Mouse (Mus musculus): ENCODE measurements around the gene Ext2. TPM values are rescaled to one million over a fixed set of nuclear protein-coding genes. Genes with fewer than 3 reads are reported as not detected.

Ext2 gene
- polyA plus RNA-seq, 1 experiment, result 78.9 TPM

DNA sequence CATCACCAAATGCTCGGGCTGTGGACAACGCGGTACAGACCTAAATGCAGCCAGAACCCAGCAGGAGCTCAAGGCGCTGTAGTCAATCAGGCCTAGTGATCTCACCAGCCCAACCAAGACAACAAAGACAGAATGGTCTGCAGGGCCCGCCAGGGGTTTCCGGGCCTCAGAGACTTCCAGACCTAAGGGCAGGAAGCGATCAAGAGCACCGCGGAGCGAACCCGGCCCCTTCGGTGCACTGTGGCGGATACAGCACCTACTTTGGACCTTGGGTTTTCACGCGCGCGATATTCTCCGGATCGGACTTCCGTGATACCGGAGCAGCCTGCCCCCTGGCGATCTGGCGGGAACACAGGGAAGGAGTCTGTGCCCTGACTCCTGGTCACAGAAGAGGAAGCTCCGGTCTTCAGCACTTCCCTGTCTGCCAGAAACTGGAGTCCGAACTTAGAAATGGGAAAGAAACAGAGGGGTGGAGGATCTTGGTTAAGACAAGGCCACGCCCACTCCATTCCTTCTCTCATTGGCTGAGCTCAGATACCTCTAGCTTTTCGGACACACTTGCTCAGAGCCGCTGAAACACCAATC is 27.2 kb upstream of the Ext2 start, which contains the start of gene Accs:
Gene Accs, minus strand, starts transcription at position 439 of the 585 bp plus-strand sequence.
- H3K27me3 ChIP-seq (ENCODE audit: control insufficient read depth, insufficient read depth, insufficient read length), result peaks cover 12% of the 10 kb centered on the region
- H3K79me2 ChIP-seq (ENCODE audit: control insufficient read depth, insufficient read depth), result no peaks in the 10 kb centered on the region
- peak within 1 kb of the TSS; percentile 94 for H3K4me2 ChIP-seq (ENCODE audit: low read depth)
- no peak for TF ChIP-seq MYOG (IDR thresholded peaks at IDR 0.05; ENCODE audit: control insufficient read depth in 1 of 3, insufficient read depth in 1 of 3, insufficient read length in 2 of 3, low read depth in 2 of 3)
- TF ChIP-seq REST (IDR thresholded peaks at IDR 0.05; ENCODE audit: insufficient read depth, insufficient read length), result no peak
- TF ChIP-seq POLR2A (IDR thresholded peaks at IDR 0.05; ENCODE audit: insufficient read length, low read depth), result peak; percentile 41
- no peak within 1 kb of the TSS for H3ac ChIP-seq (ENCODE audit: control insufficient read depth, insufficient read length)
- no peaks in the 10 kb centered on the region for H3K36me3 ChIP-seq (ENCODE audit: control insufficient read depth, insufficient read depth)
- peak within 1 kb of the TSS; percentile 33 for H3K4me3 ChIP-seq

- no peak for TF ChIP-seq MAX (IDR thresholded peaks at IDR 0.05; ENCODE audit: low read depth)
- TF ChIP-seq USF1 (IDR thresholded peaks at IDR 0.05; ENCODE audit: low read depth), result no peak
- no peak for TF ChIP-seq MYOD1 (IDR thresholded peaks at IDR 0.05; ENCODE audit: control insufficient read depth in 1 of 3, insufficient read length in 2 of 3, low read depth in 2 of 3)
- TF ChIP-seq POLR2A (IDR thresholded peaks at IDR 0.05; ENCODE audit: insufficient read length, low read depth), result no peak
- no peak for TF ChIP-seq CEBPB (IDR thresholded peaks at IDR 0.05; ENCODE audit: insufficient read depth, poor library complexity, severe bottlenecking)
- TF ChIP-seq MYOG (IDR thresholded peaks at IDR 0.05; ENCODE audit: control insufficient read depth in 1 of 3, insufficient read depth in 1 of 3, insufficient read length in 2 of 3, low read depth in 2 of 3), result no peak
- no peak for TF ChIP-seq TCF3 (IDR thresholded peaks at IDR 0.05; ENCODE audit: insufficient read length, low read depth)
- TF ChIP-seq REST (IDR thresholded peaks at IDR 0.05; ENCODE audit: insufficient read depth, insufficient read length), result no peak
- no peak for TF ChIP-seq TCF12 (IDR thresholded peaks at IDR 0.05; ENCODE audit: insufficient read depth, poor library complexity, severe bottlenecking)
- no peak for TF ChIP-seq POLR2AphosphoS2 (IDR thresholded peaks at IDR 0.05; ENCODE audit: insufficient read length, low read depth)
- TF ChIP-seq E2F4 (IDR thresholded peaks at IDR 0.05; ENCODE audit: insufficient read depth), result no peak
- no peak for TF ChIP-seq SRF (IDR thresholded peaks at IDR 0.05; ENCODE audit: control insufficient read depth, insufficient read length, low read depth)
These were observed 19.0 kb upstream of the Ext2 start for GRCm38 (mm10) chr2:93841349-93841748.

DNA sequence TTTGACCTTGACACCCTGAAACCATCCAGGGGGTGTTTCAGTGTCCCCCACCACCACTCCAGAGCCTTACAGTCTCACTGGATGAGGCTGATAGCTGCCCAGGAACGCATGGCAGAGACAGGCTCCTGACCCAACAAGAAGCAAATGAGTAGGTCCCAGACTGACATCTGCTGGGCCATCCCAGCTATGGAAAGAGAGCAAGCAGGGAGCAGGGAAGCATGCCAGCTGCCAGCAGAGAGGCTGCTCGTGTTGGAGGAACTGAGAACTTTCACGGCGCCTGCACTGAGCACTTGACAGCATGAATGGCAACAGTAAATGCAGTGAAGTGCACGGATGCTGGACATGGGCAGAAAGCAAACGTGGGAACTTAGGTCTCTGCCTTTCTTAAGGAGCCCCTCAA is 17.7 kb upstream of the Ext2 start:
- no peaks in the 10 kb centered on the region for H3K79me2 ChIP-seq (ENCODE audit: control insufficient read depth, insufficient read depth)
- H3ac ChIP-seq (ENCODE audit: control insufficient read depth, insufficient read length), result no peak overlapping the region
- no peaks in the 10 kb centered on the region for H3K27me3 ChIP-seq (ENCODE audit: control insufficient read depth, insufficient read depth, insufficient read length)
- H3K4me3 ChIP-seq, result no peak overlapping the region
- TF ChIP-seq SRF (IDR thresholded peaks at IDR 0.05; ENCODE audit: control insufficient read depth, insufficient read length, low read depth) (no peak), MAX (IDR thresholded peaks at IDR 0.05; ENCODE audit: low read depth) (no peak), MYOG (IDR thresholded peaks at IDR 0.05; ENCODE audit: control insufficient read depth in 1 of 3, insufficient read depth in 1 of 3, insufficient read length in 2 of 3, low read depth in 2 of 3) (no peak), USF1 (IDR thresholded peaks at IDR 0.05; ENCODE audit: low read depth) (no peak), TCF12 (IDR thresholded peaks at IDR 0.05; ENCODE audit: insufficient read depth, poor library complexity, severe bottlenecking) (no peak), CEBPB (IDR thresholded peaks at IDR 0.05; ENCODE audit: insufficient read depth, poor library complexity, severe bottlenecking) (no peak), TCF3 (IDR thresholded peaks at IDR 0.05; ENCODE audit: insufficient read length, low read depth) (no peak), E2F4 (IDR thresholded peaks at IDR 0.05; ENCODE audit: insufficient read depth) (no peak), MYOD1 (IDR thresholded peaks at IDR 0.05; ENCODE audit: control insufficient read depth in 1 of 3, insufficient read length in 2 of 3, low read depth in 2 of 3) (no peak), REST (IDR thresholded peaks at IDR 0.05; ENCODE audit: insufficient read depth, insufficient read length) (no peak), POLR2A (IDR thresholded peaks at IDR 0.05; ENCODE audit: insufficient read length, low read depth) (no peak), POLR2AphosphoS2 (IDR thresholded peaks at IDR 0.05; ENCODE audit: insufficient read length, low read depth) (no peak)
- H3K4me2 ChIP-seq (ENCODE audit: low read depth), result no peak overlapping the region
- no peaks in the 10 kb centered on the region for H3K36me3 ChIP-seq (ENCODE audit: control insufficient read depth, insufficient read depth)

More at GRCm38 (mm10) chr2:93841349-93841748, 19.0 kb upstream of the Ext2 start:
- H3K4me2 ChIP-seq (ENCODE audit: low read depth), result no peak overlapping the region
- H3K4me3 ChIP-seq, result no peak overlapping the region
- no peaks in the 10 kb centered on the region for H3K79me2 ChIP-seq (ENCODE audit: control insufficient read depth, insufficient read depth)
- no peak overlapping the region for H3ac ChIP-seq (ENCODE audit: control insufficient read depth, insufficient read length)
- H3K36me3 ChIP-seq (ENCODE audit: control insufficient read depth, insufficient read depth), result no peaks in the 10 kb centered on the region
- no peaks in the 10 kb centered on the region for H3K27me3 ChIP-seq (ENCODE audit: control insufficient read depth, insufficient read depth, insufficient read length)

GRCm38 (mm10) chr2:93838931-93839330 is 16.6 kb upstream of the Ext2 start:
- Histone ChIP-seq H3K79me2 (ENCODE audit: control insufficient read depth, insufficient read depth) (no peaks in the 10 kb centered on the region), H3ac (ENCODE audit: control insufficient read depth, insufficient read length) (no peak overlapping the region), H3K4me2 (ENCODE audit: low read depth) (no peak overlapping the region), H3K4me3 (no peak overlapping the region), H3K36me3 (ENCODE audit: control insufficient read depth, insufficient read depth) (no peaks in the 10 kb centered on the region), H3K27me3 (ENCODE audit: control insufficient read depth, insufficient read depth, insufficient read length) (no peaks in the 10 kb centered on the region)
- TF ChIP-seq MYOD1 (IDR thresholded peaks at IDR 0.05; ENCODE audit: control insufficient read depth in 1 of 3, insufficient read length in 2 of 3, low read depth in 2 of 3) (no peak), MYOG (IDR thresholded peaks at IDR 0.05; ENCODE audit: control insufficient read depth in 1 of 3, insufficient read depth in 1 of 3, insufficient read length in 2 of 3, low read depth in 2 of 3) (no peak), CEBPB (IDR thresholded peaks at IDR 0.05; ENCODE audit: insufficient read depth, poor library complexity, severe bottlenecking) (no peak), USF1 (IDR thresholded peaks at IDR 0.05; ENCODE audit: low read depth) (no peak), E2F4 (IDR thresholded peaks at IDR 0.05; ENCODE audit: insufficient read depth) (no peak), TCF3 (IDR thresholded peaks at IDR 0.05; ENCODE audit: insufficient read length, low read depth) (no peak), POLR2AphosphoS2 (IDR thresholded peaks at IDR 0.05; ENCODE audit: insufficient read length, low read depth) (no peak), MAX (IDR thresholded peaks at IDR 0.05; ENCODE audit: low read depth) (no peak), TCF12 (IDR thresholded peaks at IDR 0.05; ENCODE audit: insufficient read depth, poor library complexity, severe bottlenecking) (no peak), REST (IDR thresholded peaks at IDR 0.05; ENCODE audit: insufficient read depth, insufficient read length) (no peak), SRF (IDR thresholded peaks at IDR 0.05; ENCODE audit: control insufficient read depth, insufficient read length, low read depth) (no peak), POLR2A (IDR thresholded peaks at IDR 0.05; ENCODE audit: insufficient read length, low read depth) (no peak)

Data from myocyte (in vitro differentiated cells).